Mouse (Mus musculus): Measurements from ENCODE around the gene Mapk11.

GRCm38 (mm10) chr15:89122649-89123366 lies 26.6 kb downstream of the Mapk11 start, which contains the start of gene Tubgcp6:
- TF ChIP-seq POLR2A (IDR thresholded peaks at IDR 0.05; ENCODE audit: low read depth, low read length) (peak; percentile 36; the same call in 1 of the 2 replicates), CTCF (IDR thresholded peaks at IDR 0.05; ENCODE audit: extremely low read depth, insufficient read length, insufficient replicate concordance, low read depth, low read length) (no peak)

All from small intestine, adult 2 months (tissue).